Mouse (Mus musculus) frontal cortex, postnatal 10 days (tissue): Measurements from ENCODE around the gene Plk1.

ENCODE experiments used
- DNase-seq, 2 experiments: peaks; one replicate each; pipeline ENCODE4 v3.0.0; 2022; ENCODE audit warnings: low spot score in 2 of 2, mixed read lengths in 1 of 2

Gene Plk1

DNA sequence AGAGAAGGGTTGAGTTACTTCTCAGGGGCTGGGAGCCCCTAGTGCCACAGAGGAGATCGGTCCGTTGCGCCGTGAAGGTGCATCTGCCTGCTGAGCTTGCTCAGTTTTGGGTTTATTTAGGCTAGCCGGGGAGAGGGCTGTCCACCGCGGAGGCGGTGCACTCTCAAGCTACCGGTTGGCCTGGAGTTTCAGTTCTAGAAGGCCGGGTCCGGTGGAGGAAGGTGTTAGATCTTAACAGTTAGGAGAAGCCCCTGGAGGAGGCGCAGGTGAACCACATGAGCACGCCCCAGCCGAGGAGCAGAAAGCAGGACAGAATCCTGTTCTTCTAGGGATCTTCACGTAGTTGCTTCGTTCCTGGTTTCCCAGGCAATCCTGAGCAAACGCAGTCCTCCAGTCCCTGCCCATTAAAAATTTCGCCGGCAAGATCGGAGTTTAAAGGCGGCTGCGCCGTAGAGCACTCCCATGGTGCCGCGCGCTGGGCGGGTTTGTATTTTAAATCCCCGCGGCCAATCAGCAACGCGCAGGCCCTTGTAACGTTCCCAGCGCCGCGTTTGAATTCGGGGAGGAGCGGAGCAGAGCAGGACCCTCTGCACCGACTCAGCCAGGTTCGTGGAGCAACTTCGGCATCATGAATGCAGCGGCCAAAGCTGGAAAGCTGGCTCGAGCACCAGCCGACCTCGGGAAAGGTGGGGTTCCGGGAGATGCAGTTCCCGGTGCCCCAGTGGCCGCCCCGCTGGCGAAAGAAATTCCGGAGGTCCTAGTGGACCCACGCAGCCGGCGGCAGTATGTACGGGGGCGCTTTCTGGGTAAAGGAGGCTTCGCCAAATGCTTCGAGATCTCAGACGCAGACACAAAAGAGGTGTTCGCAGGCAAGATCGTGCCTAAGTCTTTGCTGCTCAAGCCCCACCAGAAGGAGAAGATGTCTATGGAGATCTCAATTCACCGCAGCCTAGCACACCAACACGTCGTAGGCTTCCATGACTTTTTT is at the start of gene Plk1:
Plk1 (plus strand) TSS at position 525 of the 988 bp plus-strand sequence.
- peak; percentile 53 to 80 for DNase-seq

DNA sequence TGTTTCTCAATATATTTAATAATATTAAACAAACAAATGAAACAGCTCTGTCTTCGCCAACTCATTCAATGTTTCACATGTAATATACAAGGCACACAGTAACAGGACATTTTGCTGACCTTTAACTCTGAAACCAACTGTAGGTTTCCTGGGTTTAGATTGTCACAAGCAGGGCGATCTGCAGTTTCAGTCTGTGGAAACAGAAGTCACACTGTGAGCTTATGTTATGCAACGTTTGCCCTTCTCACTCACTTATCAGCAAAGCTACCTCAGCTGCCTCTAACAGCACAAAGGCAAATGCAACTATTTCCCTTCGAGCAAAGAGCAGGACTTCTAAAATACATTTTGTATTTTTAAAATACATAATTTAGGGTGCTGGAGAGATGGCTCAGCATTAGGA is 35.7 kb upstream of the Plk1 start:
- DNase-seq = no peak

GRCm38 (mm10) chr7:122125636-122126035 is 33.6 kb upstream of the Plk1 start:
- no peak for DNase-seq

GRCm38 (mm10) chr7:122126946-122127345 is 32.3 kb upstream of the Plk1 start:
- no peak for DNase-seq

- no peak for DNase-seq
Measured at GRCm38 (mm10) chr7:122131834-122132233, 27.4 kb upstream of the Plk1 start.

- peak; percentile 95 to 98 for DNase-seq
Measured at GRCm38 (mm10) chr7:122132497-122133337, 26.5 kb upstream of the Plk1 start, which contains the start of the genes Palb2 and Dctn5. Gene Palb2, minus strand, starts transcription at chr7:122132985. Gene Dctn5, plus strand, starts transcription at chr7:122133041.

- no peak for DNase-seq
Measured at GRCm38 (mm10) chr7:122133338-122133625, 26.0 kb upstream of the Plk1 start.

- no peak for DNase-seq
Measured at GRCm38 (mm10) chr7:122135070-122135469, 24.2 kb upstream of the Plk1 start.

DNA sequence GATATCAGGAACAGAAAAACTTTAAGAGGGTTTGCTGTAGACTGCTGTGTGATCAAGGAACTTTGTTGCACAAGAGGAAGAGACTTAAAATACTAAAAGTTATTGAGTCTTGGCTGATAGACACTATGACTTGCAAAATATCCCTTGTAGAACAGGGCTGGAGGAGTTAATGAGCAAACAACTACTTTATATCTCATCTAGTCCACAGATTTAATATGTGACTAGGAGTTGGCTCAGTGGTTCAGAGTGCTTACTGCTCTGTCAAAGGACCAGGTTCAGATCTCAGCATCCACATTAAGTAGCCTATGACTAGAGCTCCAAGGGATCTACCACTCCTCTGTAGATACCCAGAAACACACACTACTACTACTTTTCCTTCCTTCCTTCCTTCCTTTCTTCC is 22.2 kb upstream of the Plk1 start:
- DNase-seq = no peak

DNA sequence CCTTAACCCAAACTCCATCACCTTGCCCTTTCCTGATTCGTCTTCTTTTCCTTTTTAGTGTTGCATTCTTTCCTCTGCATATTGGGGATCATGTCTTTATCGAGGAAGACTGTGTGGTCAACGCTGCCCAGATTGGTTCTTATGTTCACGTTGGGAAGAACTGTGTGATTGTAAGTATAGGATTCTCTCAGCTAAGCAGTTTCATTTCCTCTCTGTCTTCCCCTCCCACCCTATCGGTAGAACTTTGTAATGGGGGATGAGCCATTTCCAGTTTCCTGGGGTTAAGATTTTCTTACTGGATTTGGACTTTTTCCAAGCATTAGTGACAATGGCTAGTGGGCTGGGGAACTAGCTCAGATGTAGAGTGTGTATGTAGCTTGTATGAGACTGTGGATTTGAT is 21.0 kb upstream of the Plk1 start:
- no peak for DNase-seq

- DNase-seq = no peak
Measured at GRCm38 (mm10) chr7:122140991-122141390, 18.2 kb upstream of the Plk1 start.

GRCm38 (mm10) chr7:122152473-122152872 is 6.8 kb upstream of the Plk1 start:
- DNase-seq = no peak

GRCm38 (mm10) chr7:122158488-122158887 is 751 bp upstream of the Plk1 start:
- DNase-seq = no peak

DNA sequence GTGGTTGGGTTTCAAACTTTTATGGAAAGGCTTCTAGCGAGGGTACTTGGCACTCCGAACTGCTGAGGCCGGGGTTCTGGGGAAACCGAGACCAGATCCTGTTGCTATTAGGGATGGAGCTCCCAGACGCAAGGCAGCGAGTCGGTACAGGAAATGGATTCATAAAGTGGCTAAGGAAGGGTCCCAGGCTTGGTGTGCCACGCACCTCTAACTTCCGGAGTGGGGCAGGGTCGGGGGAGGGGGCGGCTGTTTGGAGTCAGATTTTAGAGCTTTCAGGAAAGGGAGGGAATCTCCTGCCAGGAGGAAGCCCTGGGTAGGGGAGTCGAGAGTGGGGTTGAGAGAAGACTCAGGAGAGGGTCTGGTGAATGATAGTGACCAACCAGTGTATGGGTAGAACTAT is 798 bp downstream of the Plk1 start:
- DNase-seq = no peak

DNA sequence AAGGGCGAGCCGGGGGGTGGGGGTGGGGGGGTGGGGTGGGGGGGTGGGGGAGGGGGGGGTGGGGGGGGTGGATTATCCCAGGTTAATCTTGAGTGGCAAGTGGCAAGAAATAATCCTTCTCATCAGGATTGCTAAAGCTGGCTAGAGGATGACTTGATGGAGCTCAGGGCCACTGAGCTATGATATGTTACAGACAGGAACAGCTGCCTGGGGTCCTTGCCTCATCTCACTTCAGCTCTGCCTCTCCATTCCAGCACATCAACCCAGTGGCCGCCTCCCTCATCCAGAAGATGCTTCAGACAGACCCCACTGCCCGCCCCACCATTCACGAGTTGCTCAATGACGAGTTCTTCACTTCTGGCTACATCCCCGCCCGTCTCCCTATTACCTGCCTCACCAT is 4.5 kb downstream of the Plk1 start:
- no peak for DNase-seq

DNA sequence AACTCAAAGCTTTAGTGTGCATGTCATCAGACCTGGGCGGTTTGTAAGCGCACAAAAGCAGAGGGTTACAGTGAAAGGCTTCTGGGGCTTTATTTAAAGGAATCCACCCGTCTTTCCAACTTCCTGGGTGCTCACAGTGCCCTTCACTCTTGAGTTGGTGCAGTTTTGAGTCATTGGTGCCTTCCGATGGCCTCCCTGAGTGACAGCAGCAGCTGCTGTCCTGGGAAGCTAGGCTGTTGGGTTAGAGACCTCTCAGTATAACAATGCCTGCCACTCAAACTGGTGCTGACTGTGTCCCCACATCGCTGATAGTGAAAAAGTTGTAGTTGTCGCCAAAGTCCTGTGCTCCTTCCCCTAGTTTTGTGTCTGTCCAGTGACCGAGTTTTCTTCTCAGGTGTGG is 8.0 kb downstream of the Plk1 start:
- DNase-seq = no peak

GRCm38 (mm10) chr7:122170705-122171104 is 11.5 kb downstream of the Plk1 start:
- no peak for DNase-seq

GRCm38 (mm10) chr7:122171613-122172012 is 12.4 kb downstream of the Plk1 start:
- no peak for DNase-seq

DNA sequence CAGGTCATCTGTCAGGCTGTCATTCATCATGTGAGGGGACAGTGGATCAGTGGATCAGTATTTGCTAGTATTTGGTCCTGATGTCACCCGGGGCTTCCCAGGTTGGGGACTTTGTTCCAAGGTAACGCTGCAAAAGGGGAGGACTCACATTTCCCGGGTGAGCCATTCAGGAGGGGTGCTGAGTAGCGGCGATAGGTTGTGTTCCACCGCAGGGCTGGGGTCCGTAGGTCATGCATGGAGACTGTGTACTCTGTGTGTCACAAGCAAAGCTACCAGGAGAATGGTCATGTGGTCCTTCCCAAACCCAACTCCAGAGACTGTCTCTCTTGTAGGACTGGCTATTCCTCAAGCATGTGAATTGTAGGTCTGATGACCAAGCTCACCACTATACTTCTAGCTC is 21.5 kb downstream of the Plk1 start:
- no peak for DNase-seq

GRCm38 (mm10) chr7:122184569-122184968 is 25.3 kb downstream of the Plk1 start:
- no peak for DNase-seq

- no peak for DNase-seq
Measured at GRCm38 (mm10) chr7:122186043-122186442, 26.8 kb downstream of the Plk1 start, which contains the start of gene Ern2. Gene Ern2, minus strand, starts transcription at chr7:122186207.

GRCm38 (mm10) chr7:122189484-122189883 is 30.2 kb downstream of the Plk1 start:
- DNase-seq = no peak

DNA sequence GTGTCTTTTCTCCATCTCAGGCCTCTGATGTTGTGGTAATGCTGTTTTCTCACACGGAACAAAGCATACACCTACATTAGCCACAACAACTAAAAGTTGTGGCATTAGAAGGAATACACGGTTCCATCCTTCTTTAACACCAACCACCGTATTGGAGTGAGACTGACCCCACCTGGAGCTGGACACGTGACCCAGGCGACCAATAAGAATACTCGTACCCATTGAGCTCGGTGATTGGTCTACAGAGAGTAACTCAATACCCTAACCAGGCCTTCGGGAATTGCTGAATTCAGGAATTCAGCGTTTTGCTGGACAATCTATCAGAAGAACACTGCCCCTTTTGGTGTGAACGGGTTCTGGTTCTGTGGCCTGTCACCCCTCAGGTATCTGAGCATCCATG is 31.9 kb downstream of the Plk1 start:
- DNase-seq = no peak
